Mouse (Mus musculus) heart, adult 11 months (tissue): ENCODE data around the gene Filip1l.

Experiments used
- DNase-seq: peaks from one replicate; pipeline ENCODE4 v3.0.0; 2022

The Filip1l gene

GRCm38 (mm10) chr16:57398387-57399214, 45.7 kb downstream of the Filip1l start:
- peak; percentile 91 for DNase-seq

- DNase-seq, result no peak
Measured at GRCm38 (mm10) chr16:57399566-57399965, 46.7 kb downstream of the Filip1l start.

GRCm38 (mm10) chr16:57401702-57402101, 48.8 kb downstream of the Filip1l start:
- DNase-seq, result no peak

- no peak for DNase-seq
Measured at GRCm38 (mm10) chr16:57402910-57403309, 50.0 kb downstream of the Filip1l start.

GRCm38 (mm10) chr16:57403825-57404224, 50.9 kb downstream of the Filip1l start:
- DNase-seq, result no peak

GRCm38 (mm10) chr16:57412766-57413165, 59.9 kb downstream of the Filip1l start:
- DNase-seq, result peak; percentile 63

GRCm38 (mm10) chr16:57416049-57416448, 63.2 kb downstream of the Filip1l start:
- peak; percentile 95 for DNase-seq

- peak; percentile 54 for DNase-seq
Measured at GRCm38 (mm10) chr16:57417017-57417416, 64.1 kb downstream of the Filip1l start.

GRCm38 (mm10) chr16:57417955-57418354, 65.1 kb downstream of the Filip1l start:
- peak; percentile 68 for DNase-seq

GRCm38 (mm10) chr16:57419332-57419731, 66.4 kb downstream of the Filip1l start:
- DNase-seq, result peak; percentile 97

- peak; percentile 86 for DNase-seq
Measured at GRCm38 (mm10) chr16:57419881-57420280, 67.0 kb downstream of the Filip1l start.

GRCm38 (mm10) chr16:57420773-57421556, 68.1 kb downstream of the Filip1l start:
- DNase-seq, result peak; percentile 95

- peak; percentile 87 for DNase-seq
Measured at GRCm38 (mm10) chr16:57421680-57422417, 69.0 kb downstream of the Filip1l start.

- DNase-seq, result peak; percentile 93
Measured at GRCm38 (mm10) chr16:57423001-57423800, 70.3 kb downstream of the Filip1l start.

GRCm38 (mm10) chr16:57426680-57427079, 73.8 kb downstream of the Filip1l start:
- peak; percentile 53 for DNase-seq

GRCm38 (mm10) chr16:57427516-57428285, 74.8 kb downstream of the Filip1l start:
- DNase-seq, result peak; percentile 97

- DNase-seq, result peak; percentile 56
Measured at GRCm38 (mm10) chr16:57428977-57429376, 76.1 kb downstream of the Filip1l start.

- DNase-seq, result peak; percentile 10
Measured at GRCm38 (mm10) chr16:57431294-57431693, 78.4 kb downstream of the Filip1l start.

- DNase-seq, result peak; percentile 14
Measured at GRCm38 (mm10) chr16:57433173-57433572, 80.3 kb downstream of the Filip1l start.

GRCm38 (mm10) chr16:57433671-57434070, 80.8 kb downstream of the Filip1l start:
- DNase-seq, result peak; percentile 77

- peak; percentile 93 for DNase-seq
Measured at GRCm38 (mm10) chr16:57434640-57435039, 81.7 kb downstream of the Filip1l start.
